Mouse (Mus musculus): ENCODE measurements around the gene Mustn1.

Gene Mustn1

GRCm38 (mm10) chr14:30880811-30881717 is 2.1 kb downstream of the Mustn1 start:
- no peak for DNase-seq

GRCm38 (mm10) chr14:30881718-30882108 is 2.7 kb downstream of the Mustn1 start:
- DNase-seq = no peak

GRCm38 (mm10) chr14:30885298-30885697 is 6.3 kb downstream of the Mustn1 start:
- DNase-seq = no peak

GRCm38 (mm10) chr14:30886204-30886603 is 7.2 kb downstream of the Mustn1 start, which contains the start of gene Itih4:
Gene Itih4 (plus strand): TSS chr14:30886476.
- DNase-seq = no peak

- DNase-seq = no peak
Observed at GRCm38 (mm10) chr14:30888271-30888732, 9.3 kb downstream of the Mustn1 start.

- no peak for DNase-seq
Observed at GRCm38 (mm10) chr14:30899972-30900371, 21.0 kb downstream of the Mustn1 start.

- DNase-seq = no peak
Observed at GRCm38 (mm10) chr14:30902628-30903027, 23.6 kb downstream of the Mustn1 start.

GRCm38 (mm10) chr14:30903036-30903435 is 24.0 kb downstream of the Mustn1 start:
- DNase-seq = no peak

- no peak for DNase-seq
Observed at GRCm38 (mm10) chr14:30904307-30904706, 25.3 kb downstream of the Mustn1 start.

GRCm38 (mm10) chr14:30906001-30906400 is 27.0 kb downstream of the Mustn1 start:
- no peak for DNase-seq

GRCm38 (mm10) chr14:30907814-30908265 is 28.8 kb downstream of the Mustn1 start:
- no peak for DNase-seq

- no peak for DNase-seq
Observed at GRCm38 (mm10) chr14:30911141-30911540, 32.1 kb downstream of the Mustn1 start.

- DNase-seq = no peak
Observed at GRCm38 (mm10) chr14:30912641-30913040, 33.6 kb downstream of the Mustn1 start.

- DNase-seq = no peak
Observed at GRCm38 (mm10) chr14:30913404-30913803, 34.4 kb downstream of the Mustn1 start.

- no peak for DNase-seq
Observed at GRCm38 (mm10) chr14:30916516-30916915, 37.5 kb downstream of the Mustn1 start.

- DNase-seq = no peak
Observed at GRCm38 (mm10) chr14:30922053-30922670, 43.2 kb downstream of the Mustn1 start.

GRCm38 (mm10) chr14:30923375-30924105 is 44.5 kb downstream of the Mustn1 start, which contains the start of gene Itih3:
Gene Itih3 (minus strand): TSS chr14:30923760.
- DNase-seq = no peak

GRCm38 (mm10) chr14:30925492-30925891 is 46.5 kb downstream of the Mustn1 start:
- DNase-seq = no peak

- DNase-seq = no peak
Observed at GRCm38 (mm10) chr14:30930386-30930785, 51.4 kb downstream of the Mustn1 start.
